Mouse (Mus musculus) gastrocnemius, adult 18-20 months (tissue): ENCODE data around the gene Vmn1r89. TPM values are rescaled to one million over a fixed set of nuclear protein-coding genes. Genes with fewer than 3 reads are reported as not detected.

ENCODE experiments used
- DNase-seq: peaks from one replicate; pipeline ENCODE4 v3.0.0; 2021; ENCODE audit warnings: low spot score
- long read RNA-seq, 2 experiments: library from polyadenylated mRNA; stranded (forward); transcript quantifications; one replicate each; pipeline ENCODE4 v2.0.0; 2021
- total RNA-seq, 2 experiments: library from RNA; stranded (reverse); gene quantifications; 2 replicates each; pipeline ENCODE4 v1.2.3; 2021

The Vmn1r89 gene
- not detected for total RNA-seq
- long read RNA-seq, experiment 1: 0 reads
- long read RNA-seq, experiment 2: 0 reads

DNA sequence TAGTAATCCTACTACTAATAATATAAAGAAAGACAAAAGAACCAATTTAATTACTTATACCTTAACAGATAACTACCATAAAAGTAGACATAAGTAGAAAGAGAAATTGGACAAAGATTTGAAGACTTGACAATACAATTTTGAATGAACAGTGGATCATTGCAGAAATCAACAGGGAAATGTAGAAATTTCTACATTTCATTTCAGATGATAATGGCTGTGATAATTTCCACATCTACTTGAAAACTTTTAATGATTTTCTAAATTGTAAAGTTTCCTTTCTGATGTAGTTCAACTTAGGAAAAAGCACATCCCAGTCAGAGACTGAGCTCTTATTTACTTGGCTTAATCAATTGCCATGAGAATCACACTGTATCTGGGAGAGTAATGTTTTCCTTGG is at the start of gene Vmn1r89:
Gene Vmn1r89 (plus strand): TSS at position 301 of the 400 bp plus-strand sequence.
- DNase-seq: no peak

DNA sequence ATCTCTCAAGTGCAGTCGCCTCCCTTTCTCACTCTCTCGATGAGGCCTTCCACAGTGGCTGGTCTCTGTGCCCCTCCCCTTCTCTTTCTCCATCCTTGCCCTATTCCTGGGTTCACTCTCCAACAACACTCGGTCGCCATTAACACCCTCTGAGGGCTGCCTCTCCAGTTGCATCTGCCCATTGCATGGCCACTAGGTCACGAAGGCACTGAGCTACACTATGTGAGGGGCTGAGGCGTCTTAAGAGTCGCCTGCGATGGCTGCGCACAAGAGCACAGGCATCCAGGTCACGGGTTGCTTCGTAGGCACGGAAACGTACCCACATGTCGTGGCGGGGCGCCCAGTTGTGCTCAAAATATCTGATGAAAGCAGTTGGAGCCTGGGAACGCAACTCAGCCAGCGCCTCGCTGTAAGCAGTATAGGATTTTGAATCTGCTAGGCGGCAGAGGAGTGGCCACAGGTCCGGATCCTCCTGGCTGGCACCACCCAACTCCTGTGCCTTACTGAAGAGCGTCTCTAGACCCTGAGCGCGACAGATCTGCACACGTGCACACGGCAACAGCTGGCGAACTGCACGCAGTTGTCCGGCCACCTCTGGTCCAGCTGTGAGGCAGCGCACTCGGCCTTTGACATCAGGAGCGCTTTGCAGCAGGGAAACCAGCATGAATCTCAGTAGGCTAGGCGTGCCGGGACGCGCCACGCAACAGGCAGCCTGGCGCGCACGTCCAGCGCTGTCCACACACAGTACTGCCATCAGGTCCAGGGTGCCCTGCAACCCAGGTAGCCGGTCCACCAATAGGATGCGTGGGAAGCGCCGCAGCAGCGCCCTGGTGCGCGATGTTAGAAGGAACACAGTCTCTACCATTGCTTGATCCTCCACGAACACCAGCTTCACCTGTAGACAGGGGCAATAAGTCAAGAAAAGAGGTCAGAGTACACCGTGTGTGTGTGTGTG is 48.2 kb downstream of the Vmn1r89 start:
- DNase-seq: peak; percentile 7

DNA sequence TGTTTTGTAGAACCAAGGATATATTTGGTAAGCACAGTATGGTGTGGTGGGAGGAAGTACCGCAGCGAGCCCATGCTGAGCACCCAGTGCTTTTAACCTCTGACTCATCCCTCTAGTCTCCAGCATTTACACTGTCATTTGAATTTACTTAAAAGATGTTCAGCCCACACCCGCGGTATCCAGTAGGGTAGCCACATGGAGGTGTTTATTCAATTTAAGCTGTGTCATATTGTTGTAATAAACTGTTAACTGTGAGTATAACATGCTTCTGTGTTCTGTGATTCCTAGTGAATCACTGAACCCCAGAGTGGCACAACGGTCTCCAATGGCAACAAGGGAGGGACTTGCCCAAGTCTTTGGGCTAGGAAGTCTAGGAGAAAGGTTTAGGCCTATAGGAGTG is 51.0 kb downstream of the Vmn1r89 start:
- DNase-seq: no peak

DNA sequence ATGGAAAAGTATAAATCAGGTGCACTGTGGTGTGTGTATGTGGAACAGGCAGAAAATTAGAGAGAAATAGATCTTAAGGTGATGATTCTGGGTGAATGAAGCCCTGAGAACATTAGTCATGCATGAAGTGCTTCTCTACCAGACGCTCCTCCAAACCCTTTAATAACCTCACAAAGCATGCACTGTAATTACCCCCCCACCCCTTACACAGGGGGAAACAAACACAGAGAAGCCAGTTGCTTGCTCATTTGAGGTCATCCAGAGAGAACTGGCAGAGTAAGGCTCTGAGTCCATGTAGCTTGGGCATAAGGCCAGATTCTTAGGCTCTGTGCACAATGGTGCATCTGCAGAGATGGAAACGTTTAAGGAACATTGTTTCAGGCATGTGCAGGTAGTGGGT is 51.6 kb downstream of the Vmn1r89 start:
- no peak for DNase-seq

DNA sequence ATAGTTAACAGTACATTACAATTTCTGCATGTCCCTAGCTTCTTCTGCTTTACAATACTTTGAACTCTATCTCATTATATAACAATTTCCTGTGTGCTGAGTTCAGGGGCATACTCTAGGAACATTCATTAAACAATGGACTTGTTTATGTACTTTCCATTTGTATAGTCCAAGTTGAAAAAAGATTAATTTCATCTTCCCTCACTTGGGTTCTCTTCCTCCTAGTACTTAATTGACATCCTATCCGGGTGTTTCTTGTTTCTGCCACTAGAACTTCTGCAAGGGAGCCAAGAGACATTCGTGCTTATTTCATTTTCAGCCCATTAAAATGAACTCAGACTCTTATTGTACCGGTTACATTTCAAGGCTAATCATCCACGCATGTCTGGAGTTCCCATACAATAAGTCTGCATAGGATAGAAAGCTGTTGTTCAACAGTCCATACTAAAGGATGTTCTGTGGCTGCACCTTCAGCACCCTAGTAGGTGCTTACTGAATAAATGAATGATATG is 56.0 kb downstream of the Vmn1r89 start:
- no peak for DNase-seq

DNA sequence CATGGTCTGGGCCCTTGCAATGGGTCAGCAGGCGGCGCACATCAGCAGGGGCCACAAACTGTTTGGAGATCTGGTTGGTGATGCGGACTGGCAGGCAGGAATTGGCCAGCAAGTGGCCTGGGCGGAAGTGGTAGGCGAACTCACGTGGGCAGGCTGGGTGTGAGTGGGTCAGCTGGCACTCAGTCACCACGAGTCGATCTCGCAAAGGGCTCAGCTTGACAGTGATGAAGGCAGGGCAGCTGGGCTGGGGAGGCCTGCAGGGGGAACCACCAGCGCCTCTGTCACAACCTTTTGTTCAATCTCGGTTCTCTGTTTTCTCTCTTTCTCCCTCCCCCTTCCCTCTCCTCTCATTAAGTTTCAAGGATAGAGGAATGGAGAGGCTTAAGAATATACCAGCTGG is 56.6 kb downstream of the Vmn1r89 start:
- no peak for DNase-seq

Other genes starting within 250 kb of the Vmn1r89 start
- 1 to 10 TPM; 1.4 to 1.5 TPM for gene Zfp324, start 247.2 kb upstream of the Vmn1r89 start, total RNA-seq
- 1 to 10 TPM; 1.9 to 2.1 TPM for gene Zfp446, start 235.2 kb upstream of the Vmn1r89 start, total RNA-seq
- gene Slc27a5, start 214.8 kb upstream of the Vmn1r89 start, total RNA-seq: under 1 TPM in 1 of 2 experiments, not detected in 1; 0.28 TPM
- gene Trim28, start 213.9 kb upstream of the Vmn1r89 start, total RNA-seq: 10 to 100 TPM; 63.6 to 65.9 TPM
- gene Zbtb45, start 203.0 kb upstream of the Vmn1r89 start, total RNA-seq: 1 to 10 TPM; 3.2 to 4.0 TPM
- gene Chmp2a, start 178.2 kb upstream of the Vmn1r89 start, total RNA-seq: 100 to 1,000 TPM in 1 of 2 experiments, 10 to 100 TPM in 1; 95.4 to 103 TPM
- 100 to 1,000 TPM; 148 to 149 TPM for gene Ube2m, start 174.7 kb upstream of the Vmn1r89 start, total RNA-seq
- gene Mzf1, start 158.3 kb upstream of the Vmn1r89 start, total RNA-seq: under 1 TPM; 0.62 to 0.71 TPM
- not detected for gene Vmn1r85, start 117.8 kb upstream of the Vmn1r89 start, total RNA-seq
- not detected for gene Vmn1r86, start 93.1 kb upstream of the Vmn1r89 start, total RNA-seq
- gene Vmn1r87, start 72.9 kb upstream of the Vmn1r89 start, total RNA-seq: not detected
- gene Vmn1r88, start 53.5 kb upstream of the Vmn1r89 start, total RNA-seq: under 1 TPM; 0.05 to 0.09 TPM
- 1 to 10 TPM in 1 of 2 experiments, under 1 TPM in 1; 0.91 to 1.4 TPM for gene Lig1, start 64.3 kb downstream of the Vmn1r89 start, total RNA-seq
- 10 to 100 TPM; 13.6 to 14.7 TPM for gene Zswim9, start 65.7 kb downstream of the Vmn1r89 start, total RNA-seq
- not detected for gene Pla2g4c, start 111.6 kb downstream of the Vmn1r89 start, total RNA-seq
- not detected for gene Cabp5, start 185.1 kb downstream of the Vmn1r89 start, total RNA-seq
- gene Bsph1, start 237.8 kb downstream of the Vmn1r89 start, total RNA-seq: not detected